Mouse (Mus musculus) megakaryocyte, embryonic 14.5 days (primary cell): ENCODE measurements at regions not wholly inside any gene's neighbourhood (a gene's known extent, or its start where the extent isn't known, plus 50 kb on each side); places are given as distances from the start of the nearest gene placed in this dataset.

Experiments
- FLI1 ChIP-seq: IDR thresholded peaks from 2 replicates; pipeline ENCODE4 v1.6.1; 2012; ENCODE audit warnings: low read length, inconsistent platforms, mixed read lengths
- GATA1 ChIP-seq: IDR thresholded peaks from 3 replicates; pipeline ENCODE4 v1.6.1; 2012; ENCODE audit warnings: mixed read lengths, low read length, inconsistent platforms, borderline replicate concordance

DNA sequence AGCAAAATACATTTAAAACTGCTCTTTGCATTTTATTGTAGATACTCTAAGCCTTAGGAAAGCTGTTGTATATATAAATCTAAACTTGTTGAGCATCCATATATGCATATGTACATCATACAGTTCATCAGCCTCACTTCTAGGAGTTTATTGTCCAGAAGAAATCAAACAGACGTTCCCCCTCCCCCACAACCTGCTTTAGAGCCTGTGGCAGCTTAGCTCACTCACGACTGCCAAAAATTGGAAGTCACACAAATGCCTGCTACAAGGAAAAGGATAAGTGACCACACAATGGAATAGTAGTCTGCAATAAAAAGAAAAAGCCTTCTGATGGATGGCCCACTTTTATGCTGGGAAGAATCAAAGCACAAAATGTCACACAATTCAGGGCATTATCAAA, 267.8 kb downstream of the Tcerg1l start:
- TF ChIP-seq GATA1 (no peak), FLI1 (no peak)
